Mouse (Mus musculus): ENCODE data around the gene Prc1.

The Prc1 gene

GRCm38 (mm10) chr7:80294062-80294763 is at the start of gene Prc1:
Gene Prc1, plus strand, starts transcription at chr7:80294450.
- DNase-seq (ENCODE audit: low read depth), result peak; percentile 96

- DNase-seq (ENCODE audit: low read depth), result no peak
These were observed 49.4 kb upstream of the Prc1 start for GRCm38 (mm10) chr7:80244851-80245250.

GRCm38 (mm10) chr7:80246148-80246721 is 48.0 kb upstream of the Prc1 start, which contains the start of gene Ttll13:
Gene Ttll13, plus strand, starts transcription at chr7:80246376.
- DNase-seq (ENCODE audit: low read depth), result peak; percentile 97

- DNase-seq (ENCODE audit: low read depth), result no peak
These were observed 47.4 kb upstream of the Prc1 start for GRCm38 (mm10) chr7:80246859-80247258.

- DNase-seq (ENCODE audit: low read depth), result no peak
These were observed 41.8 kb upstream of the Prc1 start for GRCm38 (mm10) chr7:80252437-80252836.

- DNase-seq (ENCODE audit: low read depth), result no peak
These were observed 41.4 kb upstream of the Prc1 start for GRCm38 (mm10) chr7:80252886-80253285.

GRCm38 (mm10) chr7:80255981-80256380 is 38.3 kb upstream of the Prc1 start:
- no peak for DNase-seq (ENCODE audit: low read depth)

- DNase-seq (ENCODE audit: low read depth), result no peak
These were observed 36.5 kb upstream of the Prc1 start for GRCm38 (mm10) chr7:80257706-80258105.

GRCm38 (mm10) chr7:80260625-80261371 is 33.5 kb upstream of the Prc1 start, which contains the start of gene Ngrn:
Gene Ngrn, plus strand, starts transcription at chr7:80261215.
- peak; percentile 71 for DNase-seq (ENCODE audit: low read depth)

- DNase-seq (ENCODE audit: low read depth), result no peak
These were observed 32.8 kb upstream of the Prc1 start for GRCm38 (mm10) chr7:80261372-80261990.

GRCm38 (mm10) chr7:80264606-80265005 is 29.6 kb upstream of the Prc1 start:
- no peak for DNase-seq (ENCODE audit: low read depth)

- DNase-seq (ENCODE audit: low read depth), result no peak
These were observed 26.5 kb upstream of the Prc1 start for GRCm38 (mm10) chr7:80267764-80268163.

GRCm38 (mm10) chr7:80268897-80269750 is 25.1 kb upstream of the Prc1 start, which contains the start of gene Vps33b:
Gene Vps33b, plus strand, starts transcription at chr7:80269649.
- peak; percentile 96 for DNase-seq (ENCODE audit: low read depth)

GRCm38 (mm10) chr7:80269751-80270255 is 24.4 kb upstream of the Prc1 start:
- DNase-seq (ENCODE audit: low read depth), result no peak

GRCm38 (mm10) chr7:80273456-80273855 is 20.8 kb upstream of the Prc1 start:
- DNase-seq (ENCODE audit: low read depth), result no peak

GRCm38 (mm10) chr7:80276374-80276773 is 17.9 kb upstream of the Prc1 start:
- no peak for DNase-seq (ENCODE audit: low read depth)

- no peak for DNase-seq (ENCODE audit: low read depth)
These were observed 14.2 kb upstream of the Prc1 start for GRCm38 (mm10) chr7:80280032-80280431.

GRCm38 (mm10) chr7:80280998-80281397 is 13.3 kb upstream of the Prc1 start:
- no peak for DNase-seq (ENCODE audit: low read depth)

GRCm38 (mm10) chr7:80281646-80282045 is 12.6 kb upstream of the Prc1 start:
- DNase-seq (ENCODE audit: low read depth), result no peak

GRCm38 (mm10) chr7:80283226-80283918 is 10.9 kb upstream of the Prc1 start:
- DNase-seq (ENCODE audit: low read depth), result no peak

GRCm38 (mm10) chr7:80284391-80284790 is 9.9 kb upstream of the Prc1 start:
- no peak for DNase-seq (ENCODE audit: low read depth)
